Mouse (Mus musculus) thymus, adult 2 months (tissue): ENCODE measurements around the gene Svs1.

Experiments
- CTCF ChIP-seq: fragments of 200-500 bp; IDR thresholded peaks from 2 replicates; pipeline ENCODE4 v1.5.1; 2012; ENCODE audit warnings: mild to moderate bottlenecking, control low read depth, low read length, moderate library complexity, borderline replicate concordance; ENCODE audit not compliant: control insufficient read depth, poor library complexity, insufficient read depth; ENCODE audit errors: extremely low read depth
- POLR2A ChIP-seq: fragments of 200-500 bp; IDR thresholded peaks from 2 replicates; pipeline ENCODE4 v1.6.1; 2012; ENCODE audit warnings: mild to moderate bottlenecking, low read length, control low read depth, moderate library complexity; ENCODE audit not compliant: control insufficient read depth, poor library complexity, insufficient read depth; ENCODE audit errors: extremely low read depth

GRCm38 (mm10) chr6:48991991-48992390 is 5.3 kb downstream of the Svs1 start:
- TF ChIP-seq CTCF, result no peak
- TF ChIP-seq POLR2A, result no peak
